In genomic region chr9:107551117-107551889, GRCm38 (mm10) we compare ENCODE assay signal across 8 mouse cellular contexts. TPM values are rescaled to one million over a fixed set of nuclear protein-coding genes. Genes with fewer than 3 reads are reported as not detected.
DNase-seq lines count a peak whose midpoint lies in the region; ATAC-seq and TF ChIP-seq lines count a peak whose summit lies in the region.

Gene Rassf1 (plus strand): TSS chr9:107551555.

- dilution Hi-C loops in CH12.LX (cut with MboI; ENCODE audit: extremely low pct_ligation_motif_present, extremely low pct_unique_long_range_greater_than_20kb, low sequenced_read_pairs): no loop called here

- H3K27ac ChIP-seq in CH12.LX (ENCODE audit: insufficient read depth, low read depth): no peak within 1 kb of the TSS
- no peak within 1 kb of the TSS for H3K27ac ChIP-seq in forebrain, embryonic 13.5 days

- ATAC-seq in forebrain, embryonic 13.5 days: peak; percentile 4; the same call in 1 of the 2 replicates

- no peak within 1 kb of the TSS for H3K4me2 ChIP-seq in CH12.LX (ENCODE audit: insufficient read depth, low read depth, poor library complexity, severe bottlenecking)
- peak within 1 kb of the TSS; percentile 74 for H3K4me2 ChIP-seq in forebrain, embryonic 13.5 days

- H3K79me2 ChIP-seq in CH12.LX (replicated peaks; ENCODE audit: control insufficient read depth, extremely low read depth, insufficient read depth, poor library complexity, severe bottlenecking): peaks cover 14% of the 10 kb centered on the region

- no peak within 1 kb of the TSS for H3K4me3 ChIP-seq in CH12.LX (replicated peaks in 1 of 3; ENCODE audit: low read depth in 2 of 3, low read length in 2 of 3, poor library complexity in 1 of 3)
- H3K4me3 ChIP-seq in forebrain, embryonic 13.5 days: peak within 1 kb of the TSS; percentile 40

- no peak for TF ChIP-seq EP300 in CH12.LX (IDR thresholded peaks at IDR 0.05; ENCODE audit: low read length)

- no peaks in the 10 kb centered on the region for H3K9me3 ChIP-seq in CH12.LX (replicated peaks; ENCODE audit: low read length)
- H3K9me3 ChIP-seq in forebrain, embryonic 13.5 days (replicated peaks): no peaks in the 10 kb centered on the region

- in situ Hi-C loops in CH12.LX (cut with MboI; ENCODE audit: low pct_ligation_motif_present, low pct_unique_long_range_greater_than_20kb, low sequenced_read_pairs): no loop called here

- intact Hi-C loops in heart, postnatal 36 days (cut with DNase I): no loop called here

- peaks cover 5 to 43% of the 10 kb centered on the region in 2 experiments for H3K4me1 ChIP-seq in CH12.LX (ENCODE audit: control insufficient read depth in 1 of 2, insufficient read depth in 2 of 2)
- H3K4me1 ChIP-seq in forebrain, embryonic 13.5 days: peaks cover 64% of the 10 kb centered on the region

- no peak for TF ChIP-seq RAD21 in CH12.LX (IDR thresholded peaks at IDR 0.05; ENCODE audit: low read depth, low read length)

- peaks cover 5 to 15% of the 10 kb centered on the region in 2 experiments for H3K36me3 ChIP-seq in CH12.LX (replicated peaks in 1 of 2; ENCODE audit: control insufficient read depth in 1 of 2, insufficient read depth in 1 of 2, low read length in 1 of 2)
- H3K36me3 ChIP-seq in forebrain, embryonic 13.5 days (ENCODE audit: poor library complexity, severe bottlenecking): no peaks in the 10 kb centered on the region

- H3K27me3 ChIP-seq in CH12.LX (replicated peaks): no peaks in the 10 kb centered on the region
- H3K27me3 ChIP-seq in forebrain, embryonic 13.5 days: peaks cover 54% of the 10 kb centered on the region

- under 1% methylated on average over 63 of the region's 63 CpGs for WGBS in forebrain, embryonic 13.5 days

- TF ChIP-seq POLR2A in CH12.LX (IDR thresholded peaks at IDR 0.05; ENCODE audit: low read depth, low read length): no peak

- DNase-seq in CH12.LX (ENCODE audit: extremely low read depth): no peak
- DNase-seq in adrenal gland, adult 8-10 months: peak; percentile 26
- DNase-seq in heart, postnatal 36 days: peak; percentile 71 to 76
- DNase-seq in layer of hippocampus, postnatal 10 days (ENCODE audit: low spot score in 2 of 2): peak in 1 of 2 experiments; percentile 41
- DNase-seq in lung, postnatal 14 days: peak; percentile 68
- peak; percentile 62 for DNase-seq in retina, embryonic 14.5 days (ENCODE audit: low spot score)
- DNase-seq in frontal cortex, postnatal 25 days (ENCODE audit: low spot score in 2 of 2): no peak

- TF ChIP-seq CTCF in CH12.LX (conservative IDR thresholded peaks at IDR 0.05 in 1 of 2, IDR thresholded peaks at IDR 0.05 in 1 of 2; ENCODE audit: low read depth in 2 of 2, low read length in 2 of 2): no peak

- no peak within 1 kb of the TSS for H3K9ac ChIP-seq in CH12.LX (ENCODE audit: insufficient read depth, low read depth)
- H3K9ac ChIP-seq in forebrain, embryonic 13.5 days: peak within 1 kb of the TSS; percentile 65

TF ChIP-seq in CH12.LX, 34 proteins besides CTCF, POLR2A, EP300 and RAD21:
- TF ChIP-seq ZC3H11A (IDR thresholded peaks at IDR 0.05; ENCODE audit: low read depth, low read length) (no peak), SIN3A (IDR thresholded peaks at IDR 0.05; ENCODE audit: low read length) (no peak), MAZ (IDR thresholded peaks at IDR 0.05; ENCODE audit: low read depth, low read length) (no peak), E2F4 (IDR thresholded peaks at IDR 0.05; ENCODE audit: insufficient replicate concordance, low read depth, low read length) (no peak), TBP (conservative IDR thresholded peaks at IDR 0.05; ENCODE audit: low read depth, low read length) (no peak), MAFK (IDR thresholded peaks at IDR 0.05; ENCODE audit: insufficient replicate concordance, low read length) (no peak), NELFE (IDR thresholded peaks at IDR 0.05; ENCODE audit: low read depth, low read length) (no peak), ZMIZ1 (IDR thresholded peaks at IDR 0.05; ENCODE audit: low read depth, low read length) (no peak), ZNF384 (IDR thresholded peaks at IDR 0.05; ENCODE audit: low read depth, low read length) (no peak), KAT2A (IDR thresholded peaks at IDR 0.05; ENCODE audit: insufficient replicate concordance, low read length) (no peak), PAX5 (IDR thresholded peaks at IDR 0.05; ENCODE audit: low read length) (no peak), ETS1 (conservative IDR thresholded peaks at IDR 0.05; ENCODE audit: low read depth, low read length) (no peak), POLR2AphosphoS2 (IDR thresholded peaks at IDR 0.05; ENCODE audit: low read depth, low read length) (no peak)

RNA-seq across cellular contexts. Expression of gene Rassf1, which starts in this region (rescaled TPM):
- 17.7 and 18.5 TPM in 2 replicates for total RNA-seq in CH12.LX (2012; rRNA removed)
- total RNA-seq in CH12.LX (2014; rRNA removed): 15.3 and 15.9 TPM in 2 replicates
- 11.6 and 12.2 TPM in 2 replicates for polyA plus RNA-seq in CH12.LX (2012; ENCODE audit: insufficient read length, low read depth)
- 10 to 100 TPM; 16.1 to 33.1 (median 26.2) TPM for total RNA-seq in adrenal gland, adult 8-10 months (2022)
- 39.3 and 43.2 TPM in 2 replicates for polyA plus RNA-seq in forebrain, embryonic 13.5 days (2015; fragmentation: Nextera tagmentation; extraction: Ambion mirVana)
- total RNA-seq in heart, postnatal 36 days (2021): 10 to 100 TPM; 16.5 to 17.3 TPM
- 10 to 100 TPM; 18.3 to 18.6 TPM for total RNA-seq in layer of hippocampus, postnatal 10 days (2021)

Comparison
In these comparisons a context has a peak if more than half of its experiments do, and no peak if none do; other contexts are left out.
1. DNase-seq: peak in adrenal gland, adult 8-10 months (single experiment), heart, postnatal 36 days (2 of 2), lung, postnatal 14 days (single experiment) and retina, embryonic 14.5 days (single experiment); none in CH12.LX (single experiment) and frontal cortex, postnatal 25 days (0 of 2).